Mouse (Mus musculus) right cerebral cortex, postnatal 36 days (tissue): ENCODE measurements around the gene Abcb5.

ENCODE experiments used
- DNase-seq, 2 experiments: peaks; one replicate each; pipeline ENCODE4 v3.0.0; 2022; ENCODE audit warnings: low spot score in 2 of 2, mixed read lengths in 1 of 2

Abcb5 gene

GRCm38 (mm10) chr12:118847861-118848495 lies 118.2 kb downstream of the Abcb5 start:
- DNase-seq, result no peak

GRCm38 (mm10) chr12:118847381-118847780 lies 118.8 kb downstream of the Abcb5 start:
- no peak for DNase-seq

- DNase-seq, result peak in 1 of 2 experiments; percentile 6
Measured at GRCm38 (mm10) chr12:118846649-118847321, 119.4 kb downstream of the Abcb5 start.

GRCm38 (mm10) chr12:118846221-118846620 lies 120.0 kb downstream of the Abcb5 start, which contains the start of gene Sp8:
Gene Sp8 (plus strand): TSS chr12:118846329.
- DNase-seq, result no peak

- no peak for DNase-seq
Measured at GRCm38 (mm10) chr12:118845351-118845750, 120.9 kb downstream of the Abcb5 start.

- no peak for DNase-seq
Measured at GRCm38 (mm10) chr12:118844841-118845240, 121.4 kb downstream of the Abcb5 start.

GRCm38 (mm10) chr12:118844111-118844510 lies 122.1 kb downstream of the Abcb5 start:
- no peak for DNase-seq

GRCm38 (mm10) chr12:118842671-118843411 lies 123.4 kb downstream of the Abcb5 start:
- DNase-seq, result no peak

GRCm38 (mm10) chr12:118841971-118842550 lies 124.2 kb downstream of the Abcb5 start:
- no peak for DNase-seq

GRCm38 (mm10) chr12:118841381-118841922 lies 124.8 kb downstream of the Abcb5 start:
- no peak for DNase-seq

- no peak for DNase-seq
Measured at GRCm38 (mm10) chr12:118840861-118841260, 125.4 kb downstream of the Abcb5 start.

GRCm38 (mm10) chr12:118840301-118840700 lies 125.9 kb downstream of the Abcb5 start:
- DNase-seq, result no peak

- DNase-seq, result no peak
Measured at GRCm38 (mm10) chr12:118839398-118839797, 126.8 kb downstream of the Abcb5 start.

- DNase-seq, result no peak
Measured at GRCm38 (mm10) chr12:118838260-118838659, 128.0 kb downstream of the Abcb5 start.

GRCm38 (mm10) chr12:118837361-118837760 lies 128.9 kb downstream of the Abcb5 start:
- DNase-seq, result no peak

- no peak for DNase-seq
Measured at GRCm38 (mm10) chr12:118836411-118837341, 129.5 kb downstream of the Abcb5 start.

GRCm38 (mm10) chr12:118829881-118830280 lies 136.3 kb downstream of the Abcb5 start:
- no peak for DNase-seq
